Mouse (Mus musculus): ENCODE measurements around the gene Pfn3. TPM values are rescaled to one million over a fixed set of nuclear protein-coding genes. Genes with fewer than 3 reads are reported as not detected.
"Not testable (repeated sequence)": the region's sequence is repeated elsewhere in the genome, so short reads cannot be mapped to it uniquely, and the experiment has no call there.

Gene Pfn3
- polyA plus RNA-seq, 1 experiment, result not detected

GRCm38 (mm10) chr13:55446483-55447105 is 31.6 kb upstream of the Pfn3 start:
- Histone ChIP-seq H3K27me3 (ENCODE audit: control insufficient read depth, insufficient read depth, insufficient read length) (no peaks in the 10 kb centered on the region), H3ac (ENCODE audit: control insufficient read depth, insufficient read length, low read depth) (peak overlapping the region; percentile 27), H3K79me3 (ENCODE audit: low read depth) (peaks cover 37% of the 10 kb centered on the region), H3K36me3 (ENCODE audit: control insufficient read depth, insufficient read depth) (peaks cover 15% of the 10 kb centered on the region), H3K4me3 (ENCODE audit: insufficient read depth, poor library complexity, severe bottlenecking) (peak overlapping the region; percentile 78), H3K79me2 (ENCODE audit: control insufficient read depth, insufficient read depth) (peaks cover 46% of the 10 kb centered on the region)
- TF ChIP-seq MYOG (IDR thresholded peaks at IDR 0.05; ENCODE audit: control insufficient read depth, extremely low read depth, insufficient read length) (no peak), CTCF (IDR thresholded peaks at IDR 0.05; ENCODE audit: control insufficient read depth, insufficient read depth, insufficient read length) (no peak), FOSL1 (IDR thresholded peaks at IDR 0.05; ENCODE audit: insufficient read depth, low read length, poor library complexity, severe bottlenecking) (no peak), USF1 (IDR thresholded peaks at IDR 0.05; ENCODE audit: low read depth) (no peak), CEBPB (IDR thresholded peaks at IDR 0.05; ENCODE audit: low read depth) (no peak), MAX (IDR thresholded peaks at IDR 0.05) (no peak), MYOD1 (IDR thresholded peaks at IDR 0.05; ENCODE audit: control insufficient read depth, insufficient read length, low read depth) (no peak)

- Histone ChIP-seq H3ac (ENCODE audit: control insufficient read depth, insufficient read length, low read depth) (peak overlapping the region; percentile 84), H3K27me3 (ENCODE audit: control insufficient read depth, insufficient read depth, insufficient read length) (no peaks in the 10 kb centered on the region), H3K79me3 (ENCODE audit: low read depth) (peaks cover 36% of the 10 kb centered on the region), H3K79me2 (ENCODE audit: control insufficient read depth, insufficient read depth) (peaks cover 46% of the 10 kb centered on the region), H3K36me3 (ENCODE audit: control insufficient read depth, insufficient read depth) (peaks cover 6% of the 10 kb centered on the region), H3K4me3 (ENCODE audit: insufficient read depth, poor library complexity, severe bottlenecking) (peak overlapping the region; percentile 78)
- no peak for TF ChIP-seq FOSL1 (IDR thresholded peaks at IDR 0.05; ENCODE audit: insufficient read depth, low read length, poor library complexity, severe bottlenecking)
- peak; percentile 14 for TF ChIP-seq USF1 (IDR thresholded peaks at IDR 0.05; ENCODE audit: low read depth)
- no peak for TF ChIP-seq CEBPB (IDR thresholded peaks at IDR 0.05; ENCODE audit: low read depth)
- no peak for TF ChIP-seq CTCF (IDR thresholded peaks at IDR 0.05; ENCODE audit: control insufficient read depth, insufficient read depth, insufficient read length)
These were observed 30.5 kb upstream of the Pfn3 start for GRCm38 (mm10) chr13:55445361-55446091.

GRCm38 (mm10) chr13:55444937-55445315 is 29.9 kb upstream of the Pfn3 start, which contains the start of gene Grk6:
TSS of gene Grk6 (plus strand) at chr13:55445072.
- H3K4me3 ChIP-seq (ENCODE audit: insufficient read depth, poor library complexity, severe bottlenecking), result peak within 1 kb of the TSS; percentile 78
- TF ChIP-seq USF1 (IDR thresholded peaks at IDR 0.05; ENCODE audit: low read depth), result no peak
- TF ChIP-seq CTCF (IDR thresholded peaks at IDR 0.05; ENCODE audit: control insufficient read depth, insufficient read depth, insufficient read length), result no peak
- no peak for TF ChIP-seq CEBPB (IDR thresholded peaks at IDR 0.05; ENCODE audit: low read depth)
- no peak for TF ChIP-seq FOSL1 (IDR thresholded peaks at IDR 0.05; ENCODE audit: insufficient read depth, low read length, poor library complexity, severe bottlenecking)
- no peak for TF ChIP-seq MYOG (IDR thresholded peaks at IDR 0.05; ENCODE audit: control insufficient read depth, extremely low read depth, insufficient read length)
- no peak for TF ChIP-seq MAX (IDR thresholded peaks at IDR 0.05)
- TF ChIP-seq MYOD1 (IDR thresholded peaks at IDR 0.05; ENCODE audit: control insufficient read depth, insufficient read length, low read depth), result no peak
- H3K36me3 ChIP-seq (ENCODE audit: control insufficient read depth, insufficient read depth), result peaks cover 6% of the 10 kb centered on the region
- peak within 1 kb of the TSS; percentile 84 for H3ac ChIP-seq (ENCODE audit: control insufficient read depth, insufficient read length, low read depth)
- H3K79me3 ChIP-seq (ENCODE audit: low read depth), result peaks cover 36% of the 10 kb centered on the region
- peaks cover 46% of the 10 kb centered on the region for H3K79me2 ChIP-seq (ENCODE audit: control insufficient read depth, insufficient read depth)
- H3K27me3 ChIP-seq (ENCODE audit: control insufficient read depth, insufficient read depth, insufficient read length), result no peaks in the 10 kb centered on the region

GRCm38 (mm10) chr13:55444286-55444936 is 29.4 kb upstream of the Pfn3 start:
- H3K4me3 ChIP-seq (ENCODE audit: insufficient read depth, poor library complexity, severe bottlenecking), result peak overlapping the region; percentile 34
- no peak for TF ChIP-seq USF1 (IDR thresholded peaks at IDR 0.05; ENCODE audit: low read depth)
- no peak for TF ChIP-seq FOSL1 (IDR thresholded peaks at IDR 0.05; ENCODE audit: insufficient read depth, low read length, poor library complexity, severe bottlenecking)
- TF ChIP-seq MAX (IDR thresholded peaks at IDR 0.05), result no peak
- TF ChIP-seq MYOD1 (IDR thresholded peaks at IDR 0.05; ENCODE audit: control insufficient read depth, insufficient read length, low read depth), result no peak
- TF ChIP-seq CTCF (IDR thresholded peaks at IDR 0.05; ENCODE audit: control insufficient read depth, insufficient read depth, insufficient read length), result no peak
- TF ChIP-seq MYOG (IDR thresholded peaks at IDR 0.05; ENCODE audit: control insufficient read depth, extremely low read depth, insufficient read length), result no peak
- TF ChIP-seq CEBPB (IDR thresholded peaks at IDR 0.05; ENCODE audit: low read depth), result no peak
- H3K79me3 ChIP-seq (ENCODE audit: low read depth), result peaks cover 36% of the 10 kb centered on the region
- H3K27me3 ChIP-seq (ENCODE audit: control insufficient read depth, insufficient read depth, insufficient read length), result no peaks in the 10 kb centered on the region
- H3ac ChIP-seq (ENCODE audit: control insufficient read depth, insufficient read length, low read depth), result peak overlapping the region; percentile 57
- peaks cover 42% of the 10 kb centered on the region for H3K79me2 ChIP-seq (ENCODE audit: control insufficient read depth, insufficient read depth)
- peaks cover 6% of the 10 kb centered on the region for H3K36me3 ChIP-seq (ENCODE audit: control insufficient read depth, insufficient read depth)

- peaks cover under 1% of the 10 kb centered on the region for H3K36me3 ChIP-seq (ENCODE audit: control insufficient read depth, insufficient read depth)
- peak overlapping the region; percentile 34 for H3K4me3 ChIP-seq (ENCODE audit: insufficient read depth, poor library complexity, severe bottlenecking)
- no peak overlapping the region for H3ac ChIP-seq (ENCODE audit: control insufficient read depth, insufficient read length, low read depth)
- peaks cover 36% of the 10 kb centered on the region for H3K79me2 ChIP-seq (ENCODE audit: control insufficient read depth, insufficient read depth)
- H3K27me3 ChIP-seq (ENCODE audit: control insufficient read depth, insufficient read depth, insufficient read length), result no peaks in the 10 kb centered on the region
- TF ChIP-seq FOSL1 (IDR thresholded peaks at IDR 0.05; ENCODE audit: insufficient read depth, low read length, poor library complexity, severe bottlenecking), result no peak
- no peak for TF ChIP-seq MYOD1 (IDR thresholded peaks at IDR 0.05; ENCODE audit: control insufficient read depth, insufficient read length, low read depth)
- H3K79me3 ChIP-seq (ENCODE audit: low read depth), result peaks cover 33% of the 10 kb centered on the region
These were observed 28.8 kb upstream of the Pfn3 start for GRCm38 (mm10) chr13:55443799-55444285.

GRCm38 (mm10) chr13:55437111-55437629 is 22.1 kb upstream of the Pfn3 start:
- not testable (repeated sequence) for H3K36me3 ChIP-seq (ENCODE audit: control insufficient read depth, insufficient read depth); H3ac ChIP-seq (ENCODE audit: control insufficient read depth, insufficient read length, low read depth); H3K79me2 ChIP-seq (ENCODE audit: control insufficient read depth, insufficient read depth); H3K27me3 ChIP-seq (ENCODE audit: control insufficient read depth, insufficient read depth, insufficient read length); H3K79me3 ChIP-seq (ENCODE audit: low read depth); H3K4me3 ChIP-seq (ENCODE audit: insufficient read depth, poor library complexity, severe bottlenecking)

Measured in C2C12 (cell line).